Mouse (Mus musculus): Measurements from ENCODE around the gene Foxp4. TPM values are rescaled to one million over a fixed set of nuclear protein-coding genes. Genes with fewer than 3 reads are reported as not detected.
A peak's percentile ranks its signal among the peaks of the same experiment; 100 is the strongest.
"Not testable (repeated sequence)": the region's sequence is repeated elsewhere in the genome, so short reads cannot be mapped to it uniquely, and the experiment has no call there.

Gene Foxp4
- polyA plus RNA-seq, 1 experiment from 2014 or later, result 18.0 TPM

GRCm38 (mm10) chr17:47854908-47855307 lies 69.5 kb downstream of the Foxp4 start:
- Histone ChIP-seq H3K9me3 (peaks cover 8% of the 10 kb centered on the region; the same call in 1 of the 2 replicates), H3K4me1 (peaks cover 15% of the 10 kb centered on the region), H3K27ac (no peak overlapping the region), H3K27me3 (ENCODE audit: poor library complexity, severe bottlenecking) (peaks cover 26% of the 10 kb centered on the region), H3K36me3 (replicated peaks) (no peaks in the 10 kb centered on the region), H3K4me3 (no peak overlapping the region)
- no peak for DNase-seq (ENCODE audit: extremely low spot score, low spot score)
- 83% methylated on average over 8 of the region's 8 CpGs for WGBS

- Histone ChIP-seq H3K4me3 (no peak overlapping the region), H3K9me3 (peaks cover 8% of the 10 kb centered on the region; the same call in 1 of the 2 replicates), H3K27me3 (ENCODE audit: poor library complexity, severe bottlenecking) (peaks cover 26% of the 10 kb centered on the region), H3K27ac (no peak overlapping the region), H3K4me1 (peaks cover 15% of the 10 kb centered on the region), H3K36me3 (replicated peaks) (no peaks in the 10 kb centered on the region)
- 90% methylated on average over 4 of the region's 4 CpGs for WGBS
- no peak for DNase-seq (ENCODE audit: extremely low spot score, low spot score)
Observed at GRCm38 (mm10) chr17:47853760-47854159, 70.7 kb downstream of the Foxp4 start.

GRCm38 (mm10) chr17:47853336-47853735 lies 71.1 kb downstream of the Foxp4 start:
- no peak for DNase-seq (ENCODE audit: extremely low spot score, low spot score)
- H3K27me3 ChIP-seq (ENCODE audit: poor library complexity, severe bottlenecking), result peaks cover 26% of the 10 kb centered on the region
- no peak overlapping the region for H3K4me3 ChIP-seq
- H3K9me3 ChIP-seq, result peaks cover 8% of the 10 kb centered on the region; the same call in 1 of the 2 replicates
- H3K27ac ChIP-seq, result no peak overlapping the region
- WGBS, result 92% methylated on average over 3 of the region's 4 CpGs
- H3K36me3 ChIP-seq (replicated peaks), result no peaks in the 10 kb centered on the region
- H3K4me1 ChIP-seq, result peaks cover 15% of the 10 kb centered on the region

GRCm38 (mm10) chr17:47851798-47852360 lies 72.6 kb downstream of the Foxp4 start:
- H3K9me3 ChIP-seq; DNase-seq (ENCODE audit: extremely low spot score, low spot score); H3K36me3 ChIP-seq (replicated peaks): not testable (repeated sequence)
- peak overlapping the region; percentile 38 for H3K4me3 ChIP-seq
- peaks cover 15% of the 10 kb centered on the region for H3K4me1 ChIP-seq
- peaks cover 26% of the 10 kb centered on the region for H3K27me3 ChIP-seq (ENCODE audit: poor library complexity, severe bottlenecking)
- WGBS, result 23% methylated on average over 22 of the region's 22 CpGs
- H3K27ac ChIP-seq, result peak overlapping the region; percentile 22; the same call in 1 of the 2 replicates

- 81% methylated on average over 7 of the region's 7 CpGs for WGBS
- no peak overlapping the region for H3K4me3 ChIP-seq
- peaks cover 26% of the 10 kb centered on the region for H3K27me3 ChIP-seq (ENCODE audit: poor library complexity, severe bottlenecking)
- H3K9me3 ChIP-seq, result peaks cover 4% of the 10 kb centered on the region; the same call in 1 of the 2 replicates
- no peak for DNase-seq (ENCODE audit: extremely low spot score, low spot score)
- H3K36me3 ChIP-seq (replicated peaks), result no peaks in the 10 kb centered on the region
- H3K27ac ChIP-seq, result no peak overlapping the region
- peaks cover 15% of the 10 kb centered on the region for H3K4me1 ChIP-seq
Observed at GRCm38 (mm10) chr17:47850639-47851314, 73.7 kb downstream of the Foxp4 start.

- no peak overlapping the region for H3K4me3 ChIP-seq
- no peaks in the 10 kb centered on the region for H3K36me3 ChIP-seq (replicated peaks)
- H3K27me3 ChIP-seq (ENCODE audit: poor library complexity, severe bottlenecking), result peaks cover 26% of the 10 kb centered on the region
- H3K27ac ChIP-seq, result no peak overlapping the region
- peaks cover 15% of the 10 kb centered on the region for H3K4me1 ChIP-seq
- DNase-seq (ENCODE audit: extremely low spot score, low spot score), result no peak
- no peaks in the 10 kb centered on the region for H3K9me3 ChIP-seq
- 86% methylated on average over 3 of the region's 3 CpGs for WGBS
Observed at GRCm38 (mm10) chr17:47850035-47850434, 74.4 kb downstream of the Foxp4 start.

- no peak overlapping the region for H3K27ac ChIP-seq
- DNase-seq (ENCODE audit: extremely low spot score, low spot score), result no peak
- WGBS, result 81% methylated on average over 6 of the region's 6 CpGs
Observed at GRCm38 (mm10) chr17:47847985-47848384, 76.5 kb downstream of the Foxp4 start.

GRCm38 (mm10) chr17:47845609-47846008 lies 78.8 kb downstream of the Foxp4 start:
- Histone ChIP-seq H3K9me3 (peaks cover 7% of the 10 kb centered on the region), H3K36me3 (replicated peaks) (no peaks in the 10 kb centered on the region), H3K4me3 (no peak overlapping the region), H3K4me1 (no peaks in the 10 kb centered on the region), H3K27ac (no peak overlapping the region), H3K27me3 (ENCODE audit: poor library complexity, severe bottlenecking) (peaks cover under 1% of the 10 kb centered on the region)
- WGBS, result 87% methylated on average over 11 of the region's 11 CpGs
- no peak for DNase-seq (ENCODE audit: extremely low spot score, low spot score)

More at GRCm38 (mm10) chr17:47847985-47848384, 76.5 kb downstream of the Foxp4 start:
- peaks cover 24% of the 10 kb centered on the region for H3K27me3 ChIP-seq (ENCODE audit: poor library complexity, severe bottlenecking)
- no peaks in the 10 kb centered on the region for H3K36me3 ChIP-seq (replicated peaks)
- peaks cover 7% of the 10 kb centered on the region for H3K9me3 ChIP-seq
- no peak overlapping the region for H3K4me3 ChIP-seq
- H3K4me1 ChIP-seq, result peaks cover 9% of the 10 kb centered on the region

GRCm38 (mm10) chr17:47843465-47843864 lies 81.0 kb downstream of the Foxp4 start:
- H3K4me3 ChIP-seq, result no peak overlapping the region
- peaks cover 7% of the 10 kb centered on the region for H3K9me3 ChIP-seq
- no peaks in the 10 kb centered on the region for H3K36me3 ChIP-seq (replicated peaks)
- no peaks in the 10 kb centered on the region for H3K4me1 ChIP-seq
- H3K27ac ChIP-seq, result no peak overlapping the region
- DNase-seq (ENCODE audit: extremely low spot score, low spot score), result no peak
- peaks cover under 1% of the 10 kb centered on the region; the same call in 1 of the 2 replicates for H3K27me3 ChIP-seq (ENCODE audit: poor library complexity, severe bottlenecking)
- WGBS, result 96% methylated on average over 3 of the region's 3 CpGs

- no peak for DNase-seq (ENCODE audit: extremely low spot score, low spot score)
- H3K27me3 ChIP-seq (ENCODE audit: poor library complexity, severe bottlenecking), result peaks cover 14% of the 10 kb centered on the region; the same call in 1 of the 2 replicates
- H3K9me3 ChIP-seq, result peaks cover 7% of the 10 kb centered on the region
- no peak overlapping the region for H3K4me3 ChIP-seq
- 0 out of 2 replicates have a peak overlapping the region, but pooled peaks have one; percentile 16 for H3K27ac ChIP-seq
- H3K36me3 ChIP-seq (replicated peaks), result no peaks in the 10 kb centered on the region
- peaks cover 6% of the 10 kb centered on the region for H3K4me1 ChIP-seq
- 88% methylated on average over 19 of the region's 19 CpGs for WGBS
Observed at GRCm38 (mm10) chr17:47841931-47842623, 82.4 kb downstream of the Foxp4 start.

- Histone ChIP-seq H3K27ac (0 out of 2 replicates have a peak overlapping the region, but pooled peaks have one; percentile 30), H3K36me3 (replicated peaks) (no peaks in the 10 kb centered on the region), H3K4me1 (peaks cover 6% of the 10 kb centered on the region), H3K9me3 (peaks cover 7% of the 10 kb centered on the region), H3K4me3 (no peak overlapping the region), H3K27me3 (ENCODE audit: poor library complexity, severe bottlenecking) (peaks cover 18% of the 10 kb centered on the region)
- 85% methylated on average over 8 of the region's 8 CpGs for WGBS
- DNase-seq (ENCODE audit: extremely low spot score, low spot score), result no peak
Observed at GRCm38 (mm10) chr17:47841521-47841920, 82.9 kb downstream of the Foxp4 start.

- Histone ChIP-seq H3K4me3 (no peak overlapping the region), H3K27me3 (ENCODE audit: poor library complexity, severe bottlenecking) (peaks cover 55% of the 10 kb centered on the region), H3K36me3 (replicated peaks) (no peaks in the 10 kb centered on the region), H3K4me1 (peaks cover 25% of the 10 kb centered on the region), H3K9me3 (no peaks in the 10 kb centered on the region), H3K27ac (no peak overlapping the region)
- DNase-seq (ENCODE audit: extremely low spot score, low spot score), result no peak
- 70% methylated on average over 6 of the region's 6 CpGs for WGBS
Observed at GRCm38 (mm10) chr17:47837808-47838207, 86.6 kb downstream of the Foxp4 start.

GRCm38 (mm10) chr17:47834482-47834767 lies 90.0 kb downstream of the Foxp4 start, which contains the start of gene Mdfi:
TSS of gene Mdfi (minus strand) at chr17:47834691.
- DNase-seq (ENCODE audit: extremely low spot score, low spot score), result no peak
- Histone ChIP-seq H3K27me3 (ENCODE audit: poor library complexity, severe bottlenecking) (peaks cover 88% of the 10 kb centered on the region), H3K36me3 (replicated peaks) (peaks cover 12% of the 10 kb centered on the region; the same call in 1 of the 2 replicates), H3K4me1 (peaks cover 57% of the 10 kb centered on the region), H3K4me3 (peak within 1 kb of the TSS; percentile 74), H3K27ac (peak within 1 kb of the TSS; percentile 85), H3K9me3 (no peaks in the 10 kb centered on the region)
- WGBS, result 2% methylated on average over 18 of the region's 18 CpGs

Data from forebrain, embryonic 10.5 days (tissue).